10 mouse cellular contexts compared by ENCODE assay signal in the genomic region with DNA sequence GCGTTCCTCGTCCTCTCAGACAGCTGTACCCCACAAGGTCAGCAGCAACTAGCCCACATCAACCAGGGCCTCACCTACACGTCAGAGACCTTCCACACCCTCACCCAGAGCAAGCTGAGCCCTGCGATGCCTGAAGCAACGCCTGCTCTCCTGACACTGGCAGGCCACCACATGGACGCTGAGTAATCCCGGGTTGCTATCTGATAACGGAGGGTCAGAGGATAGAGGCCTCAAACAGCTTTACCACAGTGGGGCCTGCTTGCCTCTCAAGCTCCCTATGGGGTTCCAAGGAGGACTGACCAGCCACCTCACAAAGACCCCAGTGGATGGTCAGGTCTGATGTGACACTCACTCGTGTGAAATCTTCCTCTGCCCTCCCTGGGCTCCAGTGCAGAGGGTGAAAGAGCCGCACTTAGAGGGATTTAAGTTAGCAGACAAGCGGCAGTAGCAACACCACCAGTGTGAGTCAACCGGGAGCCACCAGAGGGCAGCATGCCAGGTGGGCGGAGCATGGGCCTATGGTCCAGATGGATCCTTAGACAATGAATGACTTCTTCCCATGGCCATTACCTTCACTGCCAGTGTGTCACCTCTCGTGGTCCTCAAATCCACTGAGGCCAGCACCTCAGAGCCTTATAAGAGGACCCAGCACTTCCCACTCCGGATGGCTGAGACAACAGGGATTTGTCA. TPM values are rescaled to one million over a fixed set of nuclear protein-coding genes. Genes with fewer than 3 reads are reported as not detected.
DNase-seq lines count a peak whose midpoint lies in the region; ATAC-seq and TF ChIP-seq lines count a peak whose summit lies in the region.
"Had no signal": no experiment of that assay in that cellular context is flagged by ENCODE, and none has a peak within 500 bp of the region (broad histone marks: within the 10 kb centered on the region; RNA-seq: fewer than 3 reads in every experiment).

No protein-coding gene starts in this region.

- no peaks in the 10 kb centered on the region for H3K79me2 ChIP-seq in myocyte (ENCODE audit: control insufficient read depth, insufficient read depth)

- intact Hi-C loops in heart, postnatal 36 days (cut with DNase I) = no loop called here
- intact Hi-C loops in left cerebral cortex, postnatal 4 days (cut with DNase I) = no loop called here

- H3K4me1 ChIP-seq in midbrain, embryonic 10.5 days = peaks cover 22% of the 10 kb centered on the region
- H3K4me1 ChIP-seq in midbrain, embryonic 13.5 days (replicated peaks) = peaks cover 30% of the 10 kb centered on the region
- H3K4me1 ChIP-seq in embryonic facial prominence, embryonic 11.5 days (ENCODE audit: control insufficient read depth, insufficient read depth, low read length) = no peaks in the 10 kb centered on the region

- DNase-seq in midbrain, embryonic 10.5 days (ENCODE audit: low spot score) = peak; percentile 65
- peak; percentile 94 for DNase-seq in adrenal gland, postnatal 25 days
- DNase-seq in embryonic facial prominence, embryonic 11.5 days (ENCODE audit: low spot score) = peak; percentile 60
- peak; percentile 77 to 86 for DNase-seq in heart, postnatal 36 days
- peak; percentile 95 for DNase-seq in left cerebral cortex, postnatal 4 days
- peak; percentile 91 for DNase-seq in testis, postnatal 10 days (ENCODE audit: low spot score)

- WGBS in midbrain, embryonic 10.5 days = 79% methylated on average over 15 of the region's 15 CpGs
- WGBS in midbrain, embryonic 13.5 days = 68% methylated on average over 15 of the region's 15 CpGs
- 71% methylated on average over 15 of the region's 15 CpGs for WGBS in embryonic facial prominence, embryonic 11.5 days

- H3K4me2 ChIP-seq in midbrain, embryonic 13.5 days (replicated peaks) = no peak overlapping the region
- H3K4me2 ChIP-seq in embryonic facial prominence, embryonic 11.5 days (ENCODE audit: low read depth, low read length) = no peak overlapping the region
- peak overlapping the region; percentile 27 for H3K4me2 ChIP-seq in myocyte (ENCODE audit: low read depth)
- H3K4me2 ChIP-seq: embryonic facial prominence, embryonic 13.5 days had no signal

- no peaks in the 10 kb centered on the region for H3K9me3 ChIP-seq in midbrain, embryonic 10.5 days (replicated peaks)
- no peaks in the 10 kb centered on the region for H3K9me3 ChIP-seq in midbrain, embryonic 13.5 days
- H3K9me3 ChIP-seq in embryonic facial prominence, embryonic 11.5 days (replicated peaks; ENCODE audit: control insufficient read depth, low read length) = no peaks in the 10 kb centered on the region
- H3K9me3 ChIP-seq: embryonic facial prominence, embryonic 13.5 days; megakaryocyte, embryonic 14.5 days had no signal

- no peak overlapping the region for H3ac ChIP-seq in myocyte (ENCODE audit: control insufficient read depth, insufficient read length)

- no peak for TF ChIP-seq POLR2A in myocyte (IDR thresholded peaks at IDR 0.05; ENCODE audit: insufficient read length, low read depth)

- no peak for ATAC-seq in midbrain, embryonic 13.5 days
- no peak for ATAC-seq in embryonic facial prominence, embryonic 11.5 days (replicated peaks; ENCODE audit: insufficient number of reproducible peaks, low FRiP score, low TSS enrichment, low read depth)

- no peak overlapping the region for H3K9ac ChIP-seq in midbrain, embryonic 13.5 days (replicated peaks)
- H3K9ac ChIP-seq in embryonic facial prominence, embryonic 11.5 days (replicated peaks; ENCODE audit: low read length) = no peak overlapping the region
- H3K9ac ChIP-seq: embryonic facial prominence, embryonic 13.5 days had no signal

- H3K27ac ChIP-seq in midbrain, embryonic 10.5 days (replicated peaks) = no peak overlapping the region
- no peak overlapping the region for H3K27ac ChIP-seq in midbrain, embryonic 13.5 days
- no peak overlapping the region for H3K27ac ChIP-seq in embryonic facial prominence, embryonic 11.5 days (replicated peaks; ENCODE audit: low read depth, low read length)
- H3K27ac ChIP-seq: embryonic facial prominence, embryonic 13.5 days had no signal

- H3K36me3 ChIP-seq in midbrain, embryonic 10.5 days = peaks cover 98% of the 10 kb centered on the region
- H3K36me3 ChIP-seq in midbrain, embryonic 13.5 days = peaks cover 79% of the 10 kb centered on the region
- peaks cover 26% of the 10 kb centered on the region for H3K36me3 ChIP-seq in embryonic facial prominence, embryonic 11.5 days (replicated peaks; ENCODE audit: control insufficient read depth, insufficient read depth, low read depth, low read length)
- no peaks in the 10 kb centered on the region for H3K36me3 ChIP-seq in myocyte (ENCODE audit: control insufficient read depth, insufficient read depth)

- no peak overlapping the region for H3K4me3 ChIP-seq in midbrain, embryonic 10.5 days
- no peak overlapping the region for H3K4me3 ChIP-seq in midbrain, embryonic 13.5 days (replicated peaks)
- H3K4me3 ChIP-seq in embryonic facial prominence, embryonic 11.5 days (ENCODE audit: low read depth, low read length) = no peak overlapping the region
- H3K4me3 ChIP-seq in myocyte = no peak overlapping the region
- H3K4me3 ChIP-seq: embryonic facial prominence, embryonic 13.5 days; megakaryocyte, embryonic 14.5 days had no signal

- H3K27me3 ChIP-seq in midbrain, embryonic 10.5 days (ENCODE audit: low read depth, poor library complexity, severe bottlenecking) = no peaks in the 10 kb centered on the region
- H3K27me3 ChIP-seq in midbrain, embryonic 13.5 days = no peaks in the 10 kb centered on the region
- H3K27me3 ChIP-seq in embryonic facial prominence, embryonic 11.5 days (ENCODE audit: control insufficient read depth, insufficient read depth, low read length) = no peaks in the 10 kb centered on the region
- no peaks in the 10 kb centered on the region for H3K27me3 ChIP-seq in myocyte (ENCODE audit: control insufficient read depth, insufficient read depth, insufficient read length)
- H3K27me3 ChIP-seq: embryonic facial prominence, embryonic 13.5 days; megakaryocyte, embryonic 14.5 days had no signal

TF ChIP-seq in myocyte, 11 proteins besides CTCF, POLR2A, EP300 and RAD21:
- TF ChIP-seq TCF12 (IDR thresholded peaks at IDR 0.05; ENCODE audit: insufficient read depth, poor library complexity, severe bottlenecking) (no peak), TCF3 (IDR thresholded peaks at IDR 0.05; ENCODE audit: insufficient read length, low read depth) (no peak), USF1 (IDR thresholded peaks at IDR 0.05; ENCODE audit: low read depth) (no peak), POLR2AphosphoS2 (IDR thresholded peaks at IDR 0.05; ENCODE audit: insufficient read length, low read depth) (no peak), REST (IDR thresholded peaks at IDR 0.05; ENCODE audit: insufficient read depth, insufficient read length) (no peak), MAX (IDR thresholded peaks at IDR 0.05; ENCODE audit: low read depth) (no peak), MYOG (IDR thresholded peaks at IDR 0.05; ENCODE audit: control insufficient read depth in 1 of 3, insufficient read depth in 1 of 3, insufficient read length in 2 of 3, low read depth in 2 of 3) (no peak), MYOD1 (IDR thresholded peaks at IDR 0.05; ENCODE audit: control insufficient read depth in 1 of 3, insufficient read length in 2 of 3, low read depth in 2 of 3) (peak in 1 of 3 experiments; percentile 17), E2F4 (IDR thresholded peaks at IDR 0.05; ENCODE audit: insufficient read depth) (no peak)

RNA-seq across cellular contexts. Expression of a gene that starts 12.0 kb away (rescaled TPM):
- 38.7 and 44.3 TPM in 2 replicates for polyA plus RNA-seq in midbrain, embryonic 10.5 days (2016; fragmentation: Nextera tagmentation; extraction: Ambion mirVana)
- polyA plus RNA-seq in midbrain, embryonic 13.5 days (2015; fragmentation: Nextera tagmentation; extraction: Ambion mirVana) = 37.7 and 40.6 TPM in 2 replicates
- total RNA-seq in adrenal gland, postnatal 25 days (2021) = 34.1 and 36.1 TPM in 2 replicates
- 17.5 and 19.8 TPM in 2 replicates for polyA plus RNA-seq in embryonic facial prominence, embryonic 11.5 days (2014; fragmentation: Nextera tagmentation; extraction: Ambion mirVana)
- 10 to 100 TPM; 87.7 to 90.5 TPM for total RNA-seq in heart, postnatal 36 days (2021)
- 10 to 100 TPM; 57.8 to 60.1 TPM for total RNA-seq in left cerebral cortex, postnatal 4 days (2021)
- polyA plus RNA-seq in myocyte (2012; fragmentation: generic; extraction: Trizol) = 31.1 TPM

RNA-seq across cellular contexts. Expression of a gene that starts 23.4 kb away (rescaled TPM):
- 7.9 and 11.2 TPM in 2 replicates for polyA plus RNA-seq in midbrain, embryonic 10.5 days (2016; fragmentation: Nextera tagmentation; extraction: Ambion mirVana)
- 13.2 and 13.7 TPM in 2 replicates for polyA plus RNA-seq in midbrain, embryonic 13.5 days (2015; fragmentation: Nextera tagmentation; extraction: Ambion mirVana)
- total RNA-seq in adrenal gland, postnatal 25 days (2021) = 2.0 and 4.4 TPM in 2 replicates
- 4.2 and 4.5 TPM in 2 replicates for polyA plus RNA-seq in embryonic facial prominence, embryonic 11.5 days (2014; fragmentation: Nextera tagmentation; extraction: Ambion mirVana)
- 1 to 10 TPM; 4.3 to 5.9 TPM for total RNA-seq in heart, postnatal 36 days (2021)
- 10 to 100 TPM; 46.2 to 53.7 TPM for total RNA-seq in left cerebral cortex, postnatal 4 days (2021)
- polyA plus RNA-seq in myocyte (2012; fragmentation: generic; extraction: Trizol) = 1.4 TPM

RNA-seq across cellular contexts. Expression of a gene that starts 48.3 kb away (rescaled TPM):
- polyA plus RNA-seq in midbrain, embryonic 10.5 days (2016; fragmentation: Nextera tagmentation; extraction: Ambion mirVana) = 16.3 and 18.0 TPM in 2 replicates
- 20.2 and 21.9 TPM in 2 replicates for polyA plus RNA-seq in midbrain, embryonic 13.5 days (2015; fragmentation: Nextera tagmentation; extraction: Ambion mirVana)
- total RNA-seq in adrenal gland, postnatal 25 days (2021) = 27.7 and 32.2 TPM in 2 replicates
- polyA plus RNA-seq in embryonic facial prominence, embryonic 11.5 days (2014; fragmentation: Nextera tagmentation; extraction: Ambion mirVana) = 18.4 and 20.1 TPM in 2 replicates
- total RNA-seq in heart, postnatal 36 days (2021) = 10 to 100 TPM; 27.0 to 45.2 TPM
- total RNA-seq in left cerebral cortex, postnatal 4 days (2021) = 10 to 100 TPM; 18.6 to 19.4 TPM
- 34.3 TPM for polyA plus RNA-seq in myocyte (2012; fragmentation: generic; extraction: Trizol)
